Mouse (Mus musculus): Measurements from ENCODE around the gene Arhgap30. TPM values are rescaled to one million over a fixed set of nuclear protein-coding genes. Genes with fewer than 3 reads are reported as not detected.

Arhgap30 gene
- total RNA-seq (2021) = under 1 TPM; 0.94 to 0.99 TPM
- long read RNA-seq, experiment 1 = 0 reads
- long read RNA-seq, experiment 2 = 0 reads

DNA sequence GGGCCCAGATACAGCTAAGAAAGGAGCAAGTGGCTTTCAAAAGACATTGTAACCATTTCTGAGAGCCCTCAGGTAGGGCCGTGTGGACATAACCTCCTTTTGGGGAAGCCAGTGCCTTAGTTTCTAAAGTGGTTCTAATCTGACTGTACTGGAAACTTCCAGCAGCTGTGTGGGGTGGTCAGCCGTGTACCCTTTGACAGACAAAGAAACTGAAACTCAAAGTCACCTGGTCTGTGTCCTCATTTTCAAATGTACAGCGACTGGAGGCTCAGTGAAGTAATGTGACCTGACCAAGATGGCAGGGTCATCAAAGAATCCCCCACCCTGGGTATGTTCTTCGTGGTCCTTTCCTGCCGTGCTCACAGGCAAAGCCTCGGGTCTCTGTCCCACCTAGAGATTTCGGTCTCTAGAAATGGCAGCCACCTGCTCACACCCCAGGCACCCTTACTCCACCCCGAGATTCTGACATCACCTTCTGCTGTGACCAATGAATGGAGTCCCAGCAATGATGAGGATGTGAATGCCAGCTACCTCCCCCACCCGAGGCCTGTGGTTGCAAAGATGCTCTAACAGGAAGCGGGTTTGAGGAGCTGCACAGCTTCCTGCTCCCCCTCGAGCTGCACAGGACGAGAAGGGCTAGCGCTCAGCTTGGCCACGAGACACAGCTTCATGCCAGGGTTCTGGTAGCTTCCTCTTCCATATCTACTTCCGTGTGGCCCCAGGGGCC, at the start of gene Arhgap30:
Gene Arhgap30, plus strand, starts transcription at position 579 of the 727 bp plus-strand sequence.
- peak in 1 of 2 experiments; percentile 15 for DNase-seq
- intact Hi-C loops (cut with DNase I) = no loop called here

GRCm38 (mm10) chr1:171342262-171343207, 46.2 kb upstream of the Arhgap30 start:
- intact Hi-C loops (cut with DNase I) = no loop called here
- DNase-seq = no peak

- DNase-seq = no peak
- intact Hi-C loops (cut with DNase I) = loop anchor here (1.0 kb wide), 1 partner anchor 14 kb away; no protein-coding TSS in a partner anchor
Measured at GRCm38 (mm10) chr1:171343922-171344677, 44.7 kb upstream of the Arhgap30 start.

GRCm38 (mm10) chr1:171344715-171345114, 44.0 kb upstream of the Arhgap30 start:
- intact Hi-C loops (cut with DNase I) = loop anchor here (1.0 kb wide), 1 partner anchor 14 kb away; no protein-coding TSS in a partner anchor
- no peak for DNase-seq

- peak; percentile 83 to 84 for DNase-seq
- intact Hi-C loops (cut with DNase I) = no loop called here
Measured at GRCm38 (mm10) chr1:171345225-171346094, 43.3 kb upstream of the Arhgap30 start, which contains the start of the genes Nit1 and Pfdn2. Gene Nit1, minus strand, starts transcription at chr1:171345646. Gene Pfdn2, plus strand, starts transcription at chr1:171345670.

DNA sequence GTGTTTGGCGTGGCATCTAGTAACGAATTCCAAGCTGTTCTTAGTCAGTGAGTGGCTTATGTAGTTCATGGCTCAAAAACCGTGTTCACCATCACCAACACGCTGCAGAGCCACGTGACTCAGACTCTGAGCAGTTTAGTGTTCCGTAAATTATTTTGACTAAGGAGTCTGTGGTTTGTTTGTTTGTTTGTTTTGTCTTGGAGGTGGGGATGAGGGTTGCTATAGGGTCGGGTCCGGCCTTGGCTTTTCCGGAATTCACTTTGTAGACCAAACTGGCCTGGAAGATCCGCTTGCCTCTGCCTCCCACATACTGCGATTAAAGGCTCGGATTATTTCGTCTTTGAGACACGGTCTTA, 42.7 kb upstream of the Arhgap30 start:
- intact Hi-C loops (cut with DNase I) = no loop called here
- no peak for DNase-seq

- intact Hi-C loops (cut with DNase I) = no loop called here
- peak in 1 of 2 experiments; percentile 19 for DNase-seq
Measured at GRCm38 (mm10) chr1:171348665-171349064, 40.1 kb upstream of the Arhgap30 start.

- no peak for DNase-seq
- intact Hi-C loops (cut with DNase I) = no loop called here
Measured at GRCm38 (mm10) chr1:171349210-171349609, 39.5 kb upstream of the Arhgap30 start.

- intact Hi-C loops (cut with DNase I) = loop anchor here (5.0 kb wide), 1 partner anchor 34 kb away; no protein-coding TSS in a partner anchor
- DNase-seq = no peak
Measured at GRCm38 (mm10) chr1:171355812-171356340, 32.9 kb upstream of the Arhgap30 start.

GRCm38 (mm10) chr1:171356814-171357213, 31.9 kb upstream of the Arhgap30 start:
- intact Hi-C loops (cut with DNase I) = loop anchor here (5.0 kb wide), 1 partner anchor 35 kb away; no protein-coding TSS in a partner anchor
- DNase-seq = no peak

DNA sequence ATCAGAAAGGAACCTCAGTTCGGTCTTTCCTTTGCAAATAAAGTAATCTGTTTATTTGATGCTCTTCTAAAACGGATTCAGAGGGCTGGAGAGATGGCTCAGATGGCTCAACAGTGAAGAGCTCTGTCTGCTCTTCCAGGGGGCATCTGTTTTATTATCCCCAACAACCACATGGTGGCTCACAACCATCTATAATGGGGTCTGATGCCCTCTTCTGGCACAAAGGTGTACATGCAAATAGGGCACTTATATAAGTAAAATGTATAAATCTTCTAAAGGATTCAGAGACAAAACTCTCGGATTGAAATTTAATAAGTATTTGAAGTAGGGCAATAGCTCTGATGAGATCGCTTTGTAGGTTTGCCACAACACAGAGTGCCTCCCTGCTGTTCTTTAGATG, 30.3 kb upstream of the Arhgap30 start:
- no peak for DNase-seq
- intact Hi-C loops (cut with DNase I) = loop anchor here (5.0 kb wide), 1 partner anchor 36 kb away; no protein-coding TSS in a partner anchor

DNA sequence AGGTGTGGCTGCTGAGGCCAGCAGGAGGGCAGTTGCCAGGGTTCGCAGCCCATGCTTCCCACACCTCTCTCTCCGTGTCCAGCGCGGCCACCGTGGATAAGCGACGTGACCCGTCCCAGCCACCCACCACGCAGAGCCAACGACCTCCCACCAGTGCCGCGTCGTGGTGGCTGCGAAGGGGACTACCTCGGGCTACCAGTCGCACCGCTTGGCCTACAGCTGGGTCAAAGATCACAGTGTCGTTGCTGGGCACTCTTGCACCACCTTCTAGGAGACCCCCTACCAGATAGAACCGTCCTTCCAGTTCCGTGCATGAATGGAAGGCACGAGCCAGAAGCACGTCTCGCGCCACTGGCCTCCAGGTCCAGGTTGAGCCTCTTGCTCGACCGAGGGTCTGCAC, 28.5 kb upstream of the Arhgap30 start:
- intact Hi-C loops (cut with DNase I) = loop anchor here (5.0 to 10.0 kb wide), 3 partner anchors 52 to 205 kb away; partner anchors contain the start of gene Usf1
- no peak for DNase-seq

DNA sequence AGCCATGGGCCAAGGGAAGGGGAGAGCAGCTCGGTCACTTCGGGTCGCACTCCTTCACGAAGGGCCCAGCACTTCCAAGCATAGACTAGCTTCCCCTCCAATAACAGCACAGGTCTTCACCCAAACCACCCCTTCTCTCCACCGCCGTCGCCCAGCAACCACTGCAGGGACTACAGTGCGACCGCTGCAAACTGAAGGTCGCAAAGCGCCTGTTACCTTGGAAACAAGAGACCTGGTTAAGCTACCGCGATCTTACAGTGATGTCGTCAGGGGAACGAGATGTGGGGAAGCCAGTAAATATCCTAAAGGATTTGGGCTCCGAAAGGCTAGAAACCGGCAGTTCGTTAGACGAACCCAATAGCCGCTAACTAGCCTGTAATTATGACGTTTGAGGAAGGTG, 28.1 kb upstream of the Arhgap30 start, which contains the start of gene Klhdc9:
Gene Klhdc9, minus strand, starts transcription at position 143 of the 400 bp plus-strand sequence.
- intact Hi-C loops (cut with DNase I) = loop anchor here (5.0 to 10.0 kb wide), 3 partner anchors 52 to 204 kb away; partner anchors contain the start of gene Usf1

DNA sequence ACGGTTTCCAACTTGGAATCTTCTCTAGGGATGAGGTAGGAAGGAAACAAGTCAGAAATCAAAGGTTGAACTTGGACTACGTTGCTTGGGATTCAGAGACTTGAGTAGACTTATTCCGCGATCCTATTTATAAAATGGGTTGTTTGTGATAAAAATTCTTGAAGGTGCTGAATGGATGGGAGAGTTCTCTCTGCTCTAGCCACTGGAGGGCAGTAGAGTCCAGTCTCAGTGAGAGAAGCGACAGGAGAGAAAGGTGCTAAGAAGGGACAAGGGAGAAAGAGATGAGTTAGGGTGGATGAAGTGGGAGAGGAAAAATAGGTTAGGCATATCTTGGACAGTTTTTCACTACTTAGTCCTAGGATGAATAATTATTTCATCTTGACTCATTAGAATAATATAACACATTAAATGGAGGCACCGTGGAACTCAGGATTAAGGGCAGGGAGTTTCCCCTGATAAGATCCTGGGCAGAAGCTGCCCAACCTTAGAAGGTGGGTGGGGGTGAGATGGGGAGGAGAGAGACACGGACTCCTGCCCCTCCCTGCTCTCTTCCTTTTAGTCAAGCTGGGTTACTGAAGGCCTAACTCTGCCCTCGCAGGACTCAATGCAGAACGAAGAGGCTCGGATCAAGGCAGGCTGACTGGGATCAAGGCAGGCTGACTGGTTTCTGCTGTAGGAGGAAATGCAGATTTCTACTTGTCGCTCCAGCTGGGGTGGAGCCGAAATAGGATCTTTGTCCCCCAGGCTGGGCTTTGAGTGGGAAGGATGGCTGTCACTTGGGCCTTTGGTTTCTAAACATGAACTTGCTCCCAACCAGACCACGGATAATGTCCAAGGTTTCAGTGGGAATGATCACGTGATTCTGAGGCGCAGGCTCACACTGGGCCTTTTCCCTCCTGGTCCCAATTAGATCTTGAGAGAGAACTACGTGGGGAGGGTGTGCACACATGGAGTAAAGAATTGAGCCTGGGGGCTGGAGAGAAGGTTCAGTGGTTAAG, 27.3 kb upstream of the Arhgap30 start:
- peak in 1 of 2 experiments; percentile 42 for DNase-seq
- intact Hi-C loops (cut with DNase I) = loop anchor here (5.0 to 10.0 kb wide), 3 partner anchors 51 to 203 kb away; partner anchors contain the start of gene Usf1

More for the DNA sequence above, 28.1 kb upstream of the Arhgap30 start, which contains the start of gene Klhdc9:
- peak; percentile 60 to 73 for DNase-seq

DNA sequence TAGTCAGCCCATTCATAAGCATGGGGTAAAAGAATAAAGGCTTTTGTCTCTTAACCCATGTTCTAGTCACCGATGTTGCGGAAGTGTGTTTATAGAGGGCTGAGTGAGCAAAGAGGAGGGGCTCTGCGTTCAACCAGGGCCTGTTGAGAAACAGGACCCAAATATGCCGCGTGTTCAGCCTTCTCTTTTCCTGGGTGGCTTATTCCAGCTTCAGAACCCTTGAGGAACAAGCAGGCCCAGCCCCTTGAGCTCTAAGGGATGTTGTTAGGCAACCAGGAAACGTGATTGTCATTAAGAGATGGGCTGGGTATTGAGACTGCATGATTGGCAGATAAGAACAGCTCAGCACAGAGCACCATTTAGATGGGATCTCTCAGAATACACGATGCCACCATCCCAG, 22.8 kb upstream of the Arhgap30 start:
- DNase-seq = no peak
- intact Hi-C loops (cut with DNase I) = loop anchor here (5.0 to 10.0 kb wide), 2 partner anchors 131 to 199 kb away; no protein-coding TSS in a partner anchor

GRCm38 (mm10) chr1:171369845-171370556, 18.8 kb upstream of the Arhgap30 start, which contains the start of gene Nectin4:
Gene Nectin4, plus strand, starts transcription at chr1:171370099.
- intact Hi-C loops (cut with DNase I) = loop anchor here (5.0 to 10.0 kb wide), 2 partner anchors 127 to 195 kb away; no protein-coding TSS in a partner anchor
- DNase-seq = no peak

Measured in gastrocnemius, postnatal 36 days (tissue).